Mouse (Mus musculus) midbrain, embryonic 11.5 days (tissue): ENCODE results near the gene Senp3. TPM values are rescaled to one million over a fixed set of nuclear protein-coding genes. Genes with fewer than 3 reads are reported as not detected.
A peak's percentile ranks its signal among the peaks of the same experiment; 100 is the strongest.
"Not testable (repeated sequence)": the region's sequence is repeated elsewhere in the genome, so short reads cannot be mapped to it uniquely, and the experiment has no call there.

ENCODE experiments used
- ATAC-seq: fragments of 200-750 bp; cut with Nextera tagmentation; 2 replicates; pipeline ENCODE4 v1.8.0; 2017; ENCODE audit warnings: moderate TSS enrichment, moderate library complexity; ENCODE audit not compliant: low FRiP score
- DNase-seq: peaks from one replicate; pipeline ENCODE4 v3.0.0; 2015; ENCODE audit warnings: low spot score; ENCODE audit errors: missing footprints
- H3K27ac ChIP-seq: fragments of 300-500 bp; sonication (generic); 2 replicates; pipeline ENCODE4 v1.5.1; 2014; ENCODE audit warnings: low read depth, low read length
- H3K27me3 ChIP-seq: fragments of 300-500 bp; sonication (generic); 2 replicates; pipeline ENCODE4 v1.6.1; 2014; ENCODE audit warnings: mild to moderate bottlenecking, low read length, moderate library complexity, mixed read lengths; ENCODE audit not compliant: control insufficient read depth, insufficient read depth
- H3K36me3 ChIP-seq: fragments of 300-500 bp; sonication (generic); 2 replicates; pipeline ENCODE4 v1.6.1; 2014; ENCODE audit warnings: mild to moderate bottlenecking, low read length, moderate library complexity, mixed read lengths; ENCODE audit not compliant: control insufficient read depth, insufficient read depth
- H3K4me1 ChIP-seq: fragments of 300-500 bp; sonication (generic); 2 replicates; pipeline ENCODE4 v1.6.1; 2014; ENCODE audit warnings: low read length; ENCODE audit not compliant: control insufficient read depth, insufficient read depth
- H3K4me2 ChIP-seq: fragments of 300-500 bp; sonication (generic); 2 replicates; pipeline ENCODE4 v1.6.1; 2014; ENCODE audit warnings: mild to moderate bottlenecking, moderate library complexity
- H3K4me3 ChIP-seq: fragments of 300-500 bp; sonication (generic); 2 replicates; pipeline ENCODE4 v1.5.1; 2014; ENCODE audit warnings: low read depth, low read length
- H3K9ac ChIP-seq: fragments of 300-500 bp; sonication (generic); 2 replicates; pipeline ENCODE4 v1.6.1; 2014; ENCODE audit warnings: low read length
- H3K9me3 ChIP-seq: fragments of 300-500 bp; sonication (generic); 2 replicates; pipeline ENCODE4 v1.6.1; 2016; ENCODE audit warnings: low read length; ENCODE audit not compliant: control insufficient read depth
- WGBS: fragments of 180-500 bp; shearing (Covaris S2); extraction: QIAGEN DNeasy Blood & Tissue Kit; methylation state at CpG from one replicate; pipeline ENCODE4 v1.1.7; 2014; 5-methylcytosine and 5-hydroxymethylcytosine counted together
- polyA plus RNA-seq: library from polyadenylated mRNA; unstranded; fragments of >200 nt; fragmentation: Nextera tagmentation; extraction: Ambion mirVana; gene quantifications from 2 replicates; pipeline ENCODE4 v1.2.1, GENCODE M21; 2014

Gene Senp3
- polyA plus RNA-seq, 1 experiment from 2014 or later, result 90.8 TPM

- Histone ChIP-seq H3K4me3 (no peak overlapping the region), H3K4me2 (no peak overlapping the region), H3K4me1 (0 out of 2 replicates have a peak, but pooled peaks cover 4% of the 10 kb centered on the region), H3K27ac (0 out of 2 replicates have a peak overlapping the region, but pooled peaks have one; percentile 2), H3K27me3 (no peaks in the 10 kb centered on the region), H3K36me3 (peaks cover 43% of the 10 kb centered on the region), H3K9me3 (no peaks in the 10 kb centered on the region), H3K9ac (no peak overlapping the region)
- DNase-seq, result no peak
- ATAC-seq, result no peak
- WGBS, result 60% methylated on average over 5 of the region's 5 CpGs
Observed at GRCm38 (mm10) chr11:69653399-69653798, 28.5 kb downstream of the Senp3 start.

DNA sequence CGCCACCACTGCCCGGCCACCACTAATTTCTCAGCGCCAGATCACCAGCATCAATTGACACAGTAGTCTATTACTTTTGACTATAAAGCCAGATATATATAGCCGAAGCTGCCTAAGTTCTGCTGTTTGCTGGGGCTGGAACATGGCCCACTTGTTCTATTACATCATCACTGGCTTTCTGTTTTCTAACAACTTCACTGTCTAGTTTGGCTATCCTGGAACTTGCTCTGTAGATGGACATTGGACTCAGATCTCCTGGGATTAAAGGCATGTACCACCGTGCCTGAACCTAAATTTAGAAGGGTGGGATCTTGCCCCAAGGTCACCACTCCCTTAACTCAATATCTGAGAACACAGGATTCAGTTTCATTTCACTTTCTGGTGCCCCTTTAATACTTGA, 36.0 kb downstream of the Senp3 start:
- peaks cover 52% of the 10 kb centered on the region for H3K36me3 ChIP-seq
- no peak overlapping the region for H3K4me3 ChIP-seq
- H3K4me2 ChIP-seq, result no peak overlapping the region
- no peak overlapping the region for H3K27ac ChIP-seq
- H3K9me3 ChIP-seq, result no peaks in the 10 kb centered on the region
- H3K4me1 ChIP-seq, result no peaks in the 10 kb centered on the region
- no peak overlapping the region for H3K9ac ChIP-seq
- no peaks in the 10 kb centered on the region for H3K27me3 ChIP-seq
- WGBS, result 96% methylated on average over 5 of the region's 5 CpGs
- DNase-seq (no peak), ATAC-seq (no peak)

- Histone ChIP-seq H3K36me3 (0 out of 2 replicates have a peak, but pooled peaks cover 5% of the 10 kb centered on the region), H3K9ac (no peak overlapping the region), H3K27ac (no peak overlapping the region), H3K4me1 (peaks cover 17% of the 10 kb centered on the region), H3K4me2 (no peak overlapping the region; the same call in 1 of the 2 replicates), H3K27me3 (no peaks in the 10 kb centered on the region), H3K9me3 (no peaks in the 10 kb centered on the region), H3K4me3 (no peak overlapping the region)
- 90% methylated on average over 3 of the region's 3 CpGs for WGBS
- DNase-seq (no peak), ATAC-seq (no peak)
Observed at GRCm38 (mm10) chr11:69635471-69635870, 46.4 kb downstream of the Senp3 start.

GRCm38 (mm10) chr11:69633128-69633866, 48.6 kb downstream of the Senp3 start:
- WGBS, result under 1% methylated on average over 50 of the region's 50 CpGs

DNA sequence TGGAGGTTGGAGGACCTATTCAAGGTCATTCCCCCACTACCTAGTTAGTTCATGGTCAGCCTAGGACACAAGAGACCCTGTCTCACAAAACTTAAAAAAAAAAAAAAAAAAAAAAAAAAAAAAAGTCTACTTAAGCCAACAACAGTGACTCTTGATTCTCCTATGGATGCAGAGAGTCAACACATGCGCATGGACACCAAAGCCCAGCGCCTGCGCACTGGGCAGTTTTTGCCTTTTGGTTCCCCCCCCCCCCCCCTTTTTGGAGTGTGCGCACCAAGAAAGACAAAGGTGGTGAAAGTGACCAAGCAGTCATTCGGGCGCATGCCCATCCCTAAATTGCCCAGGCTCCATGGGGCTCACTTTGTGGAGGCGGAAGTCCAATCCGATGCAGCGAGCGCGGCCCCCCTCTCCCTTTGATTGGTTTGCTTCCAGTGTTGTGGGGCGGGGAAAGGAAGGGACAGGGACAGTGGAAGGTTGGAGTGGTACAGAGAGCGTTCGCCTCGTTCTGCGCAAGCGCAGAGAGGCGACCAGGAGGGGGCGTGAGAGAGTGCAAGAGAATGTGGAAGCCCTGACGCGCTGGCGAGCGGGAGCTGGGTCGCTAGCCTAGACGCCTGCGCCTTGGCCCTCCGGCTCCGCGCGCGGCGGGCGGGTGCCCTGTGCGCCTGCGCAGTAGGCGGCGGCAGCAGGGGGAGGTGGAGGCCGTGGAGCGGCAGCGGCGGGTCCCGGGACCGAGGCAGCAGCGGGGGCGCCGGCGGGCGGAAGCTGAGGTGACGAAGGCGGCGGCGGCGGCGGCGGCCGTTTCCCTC, 49.4 kb downstream of the Senp3 start, which contains the start of gene Fxr2:
Gene Fxr2 (plus strand): TSS at position 707 of the 806 bp plus-strand sequence.
- H3K9ac ChIP-seq, result peak within 1 kb of the TSS; percentile 97
- H3K4me2 ChIP-seq, result peak within 1 kb of the TSS; percentile 82
- H3K36me3 ChIP-seq, result no peaks in the 10 kb centered on the region
- H3K4me1 ChIP-seq, result peaks cover 17% of the 10 kb centered on the region
- 0% methylated on average over 38 of the region's 56 CpGs for WGBS
- H3K4me3 ChIP-seq, result peak within 1 kb of the TSS; percentile 98
- peak within 1 kb of the TSS; percentile 90 for H3K27ac ChIP-seq
- H3K9me3 ChIP-seq, result no peaks in the 10 kb centered on the region
- no peaks in the 10 kb centered on the region for H3K27me3 ChIP-seq
- DNase-seq, result peak; percentile 100
- ATAC-seq, result peak; percentile 99

More at GRCm38 (mm10) chr11:69633128-69633866, 48.6 kb downstream of the Senp3 start:
- Histone ChIP-seq H3K36me3 (no peaks in the 10 kb centered on the region), H3K27ac (peak overlapping the region; percentile 90), H3K4me1 (peaks cover 17% of the 10 kb centered on the region), H3K9me3 (no peaks in the 10 kb centered on the region), H3K4me2 (peak overlapping the region; percentile 82), H3K4me3 (peak overlapping the region; percentile 98), H3K27me3 (no peaks in the 10 kb centered on the region), H3K9ac (peak overlapping the region; percentile 97)
- ATAC-seq (peak; percentile 58), DNase-seq (no peak)

DNA sequence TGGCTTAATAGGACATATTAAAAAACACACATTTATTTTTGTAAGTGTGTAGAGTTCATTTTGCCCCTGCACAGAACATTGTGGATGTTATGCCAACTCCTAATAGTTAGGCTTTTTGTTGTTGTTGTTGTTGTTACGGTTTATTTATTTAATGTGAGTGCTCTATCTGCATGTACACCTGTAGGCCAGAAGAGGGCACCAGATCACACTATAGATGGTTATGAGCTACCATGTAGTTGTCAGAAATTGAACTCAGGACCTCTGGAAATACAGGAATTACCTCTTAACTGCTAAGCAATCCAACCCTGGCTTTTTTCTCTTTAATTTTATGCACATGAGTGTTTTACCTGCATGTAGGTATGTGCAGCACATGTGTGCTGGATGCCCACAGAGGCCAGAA, 52.1 kb downstream of the Senp3 start:
- Histone ChIP-seq H3K4me2 (no peak overlapping the region), H3K27ac (no peak overlapping the region), H3K4me1 (peaks cover 14% of the 10 kb centered on the region), H3K36me3 (no peaks in the 10 kb centered on the region), H3K9ac (no peak overlapping the region), H3K27me3 (no peaks in the 10 kb centered on the region), H3K9me3 (no peaks in the 10 kb centered on the region), H3K4me3 (no peak overlapping the region)
- no peak for ATAC-seq
- no peak for DNase-seq
- 70% methylated on average over 1 of the region's 1 CpGs for WGBS

DNA sequence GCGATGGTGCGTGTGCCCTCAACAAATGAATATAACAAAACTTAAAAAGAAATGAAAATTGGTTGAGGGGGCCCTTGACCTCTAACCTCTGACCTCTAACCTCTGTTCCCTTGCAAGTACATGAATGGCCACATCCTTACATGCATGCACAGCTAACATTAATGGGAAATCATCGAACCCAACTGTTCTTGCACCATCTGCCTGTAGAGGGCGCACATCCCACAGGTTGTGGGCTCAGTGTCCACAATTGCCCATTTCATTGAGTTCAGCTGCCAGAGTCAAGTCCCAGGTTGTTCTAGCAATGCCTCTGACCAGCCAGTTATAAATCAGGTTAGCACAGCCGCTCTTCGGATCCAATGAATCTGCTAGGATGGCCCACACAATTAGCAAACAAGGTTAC, 53.6 kb downstream of the Senp3 start:
- H3K27me3 ChIP-seq, result no peaks in the 10 kb centered on the region
- no peak overlapping the region for H3K4me3 ChIP-seq
- H3K4me1 ChIP-seq, result 0 out of 2 replicates have a peak, but pooled peaks cover 2% of the 10 kb centered on the region
- no peaks in the 10 kb centered on the region for H3K36me3 ChIP-seq
- 41% methylated on average over 6 of the region's 6 CpGs for WGBS
- no peak overlapping the region for H3K9ac ChIP-seq
- DNase-seq (peak; percentile 98), ATAC-seq (no peak)
- H3K9me3 ChIP-seq, result no peaks in the 10 kb centered on the region
- H3K27ac ChIP-seq, result no peak overlapping the region
- no peak overlapping the region for H3K4me2 ChIP-seq

DNA sequence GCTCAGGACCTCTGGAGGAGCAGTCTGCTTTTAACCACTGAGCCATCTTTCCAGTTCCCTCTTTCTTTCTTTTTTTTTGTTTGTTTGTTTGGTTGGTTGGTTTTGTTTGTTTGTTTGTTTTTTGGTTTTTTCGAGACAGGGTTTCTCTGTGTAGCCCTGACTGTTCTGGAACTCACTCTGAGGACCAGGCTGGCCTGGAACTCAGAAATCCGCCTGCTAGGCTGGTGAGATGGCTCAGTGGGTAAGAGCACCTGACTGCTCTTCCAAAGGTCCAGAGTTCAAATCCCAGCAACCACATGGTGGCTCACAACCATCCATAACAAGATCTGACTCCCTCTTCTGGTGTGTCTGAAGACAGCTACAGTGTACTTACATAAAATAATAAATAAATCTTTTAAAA, 57.5 kb downstream of the Senp3 start:
- ATAC-seq, result not testable (repeated sequence)

More for the DNA sequence above, 57.5 kb downstream of the Senp3 start:
- not testable (repeated sequence) for H3K9me3 ChIP-seq, H3K27ac ChIP-seq, H3K36me3 ChIP-seq, H3K4me2 ChIP-seq, H3K4me3 ChIP-seq, H3K9ac ChIP-seq, H3K27me3 ChIP-seq, DNase-seq
- peaks cover 14% of the 10 kb centered on the region for H3K4me1 ChIP-seq
- WGBS, result 84% methylated on average over 2 of the region's 2 CpGs
